Mouse (Mus musculus): ENCODE data around the gene Cdk5rap2. TPM values are rescaled to one million over a fixed set of nuclear protein-coding genes. Genes with fewer than 3 reads are reported as not detected.

Cdk5rap2 gene
- total and polyA plus RNA-seq, 3 experiments, result 10.5 to 15.4 TPM; not detected in 1

- H3K4me3 ChIP-seq (ENCODE audit: control insufficient read depth in 1 of 2, insufficient read depth in 1 of 2, low read depth in 2 of 2, low read length in 2 of 2), result no peak overlapping the region
- no peaks in the 10 kb centered on the region for H3K9me3 ChIP-seq (replicated peaks; ENCODE audit: insufficient read depth, low read length)
- no peaks in the 10 kb centered on the region for H3K79me2 ChIP-seq (ENCODE audit: control insufficient read depth, insufficient read depth, low read length, poor library complexity)
- peak; percentile 68 for DNase-seq (ENCODE audit: low read depth, low spot score)
- peaks cover 0 to 5% of the 10 kb centered on the region in 2 experiments; a peak in 1 of 4 replicates for H3K36me3 ChIP-seq (ENCODE audit: control insufficient read depth in 1 of 2, insufficient read depth in 2 of 2, low read length in 2 of 2)
- H3K27me3 ChIP-seq (ENCODE audit: control insufficient read depth in 1 of 2, insufficient read depth in 2 of 2, low read length in 2 of 2), result no peaks in the 10 kb centered on the region
- peak; percentile 53 to 73 (median 68) for TF ChIP-seq CTCF (IDR thresholded peaks at IDR 0.05 in 2 of 3, conservative IDR thresholded peaks at IDR 0.05 in 1 of 3; ENCODE audit: control insufficient read depth in 1 of 3, insufficient read depth in 1 of 3, low read depth in 2 of 3, low read length in 3 of 3, poor library complexity in 1 of 3, severe bottlenecking in 1 of 3)
- peak; percentile 62 for TF ChIP-seq RAD21 (IDR thresholded peaks at IDR 0.05; ENCODE audit: low read depth, low read length)
- no peak for TF ChIP-seq GATA1 (IDR thresholded peaks at IDR 0.05; ENCODE audit: low read depth, low read length)
- peak; percentile 42 for TF ChIP-seq SMC3 (IDR thresholded peaks at IDR 0.05; ENCODE audit: low read depth, low read length)
- peak; percentile 41; the same call in 1 of the 2 replicates for TF ChIP-seq ZC3H11A (IDR thresholded peaks at IDR 0.05; ENCODE audit: low read depth, low read length)
- no peak for TF ChIP-seq MAFK (IDR thresholded peaks at IDR 0.05; ENCODE audit: borderline replicate concordance, low read depth, low read length)
- no peak for TF ChIP-seq TBP (IDR thresholded peaks at IDR 0.05; ENCODE audit: low read depth, low read length)
- TF ChIP-seq MYC (IDR thresholded peaks at IDR 0.05; ENCODE audit: low read depth, low read length), result no peak
- no peak overlapping the region for H3K9ac ChIP-seq (ENCODE audit: control insufficient read depth, low read depth, low read length, poor library complexity, severe bottlenecking)
- H3K27ac ChIP-seq (ENCODE audit: control insufficient read depth, low read depth, low read length), result no peak overlapping the region
- H3K4me1 ChIP-seq (ENCODE audit: control insufficient read depth in 1 of 2, insufficient read depth in 2 of 2, low read length in 2 of 2), result no peaks in the 10 kb centered on the region
Measured at GRCm38 (mm10) chr4:70355659-70356350, 54.4 kb downstream of the Cdk5rap2 start.

DNA sequence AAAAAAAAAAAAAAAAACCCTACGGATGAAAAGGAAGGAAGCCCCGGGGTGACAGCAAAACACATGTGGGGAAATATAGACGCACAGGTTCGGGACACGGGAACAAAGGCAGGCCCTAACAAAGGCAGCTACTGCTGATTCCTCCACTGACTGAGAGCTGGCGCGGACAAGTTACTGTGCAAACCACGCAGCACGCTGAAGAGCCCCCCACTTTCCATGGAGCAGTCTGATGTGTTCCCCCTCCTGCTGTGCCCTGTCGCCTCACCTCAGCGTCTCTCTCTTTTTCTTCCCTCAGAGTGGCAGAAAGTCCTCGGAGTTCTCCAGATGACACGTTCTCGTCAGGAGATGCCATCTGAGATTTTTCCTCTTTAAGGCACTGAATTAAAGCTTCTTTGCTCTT, 55.8 kb downstream of the Cdk5rap2 start:
- no peak for DNase-seq (ENCODE audit: low read depth, low spot score)
- Histone ChIP-seq H3K9ac (ENCODE audit: control insufficient read depth, low read depth, low read length, poor library complexity, severe bottlenecking) (no peak overlapping the region), H3K4me3 (ENCODE audit: control insufficient read depth in 1 of 2, insufficient read depth in 1 of 2, low read depth in 2 of 2, low read length in 2 of 2) (no peak overlapping the region), H3K27me3 (ENCODE audit: control insufficient read depth in 1 of 2, insufficient read depth in 2 of 2, low read length in 2 of 2) (no peaks in the 10 kb centered on the region), H3K9me3 (replicated peaks; ENCODE audit: insufficient read depth, low read length) (no peaks in the 10 kb centered on the region), H3K4me1 (ENCODE audit: control insufficient read depth in 1 of 2, insufficient read depth in 2 of 2, low read length in 2 of 2) (no peaks in the 10 kb centered on the region), H3K27ac (ENCODE audit: control insufficient read depth, low read depth, low read length) (no peak overlapping the region), H3K79me2 (ENCODE audit: control insufficient read depth, insufficient read depth, low read length, poor library complexity) (no peaks in the 10 kb centered on the region), H3K36me3 (ENCODE audit: control insufficient read depth in 1 of 2, insufficient read depth in 2 of 2, low read length in 2 of 2) (peaks cover 0 to 2% of the 10 kb centered on the region in 2 experiments; a peak in 1 of 4 replicates)
- TF ChIP-seq ZNF384 (IDR thresholded peaks at IDR 0.05; ENCODE audit: low read depth, low read length) (no peak), RAD21 (IDR thresholded peaks at IDR 0.05; ENCODE audit: low read depth, low read length) (no peak), ZC3H11A (IDR thresholded peaks at IDR 0.05; ENCODE audit: low read depth, low read length) (no peak), USF1 (IDR thresholded peaks at IDR 0.05; ENCODE audit: low read depth, low read length) (no peak), SMC3 (IDR thresholded peaks at IDR 0.05; ENCODE audit: low read depth, low read length) (no peak), SIN3A (IDR thresholded peaks at IDR 0.05; ENCODE audit: low read length) (no peak), ZKSCAN1 (IDR thresholded peaks at IDR 0.05; ENCODE audit: low read depth, low read length) (no peak), TCF12 (IDR thresholded peaks at IDR 0.05; ENCODE audit: low read depth, low read length) (no peak), JUND (IDR thresholded peaks at IDR 0.05; ENCODE audit: low read depth, low read length) (no peak), GABPA (IDR thresholded peaks at IDR 0.05; ENCODE audit: low read depth, low read length) (no peak), MAFK (IDR thresholded peaks at IDR 0.05; ENCODE audit: borderline replicate concordance, low read depth, low read length) (no peak), TBP (IDR thresholded peaks at IDR 0.05; ENCODE audit: low read depth, low read length) (no peak), POLR2A (IDR thresholded peaks at IDR 0.05; ENCODE audit: control insufficient read depth in 1 of 2, insufficient read depth in 1 of 2, low read depth in 1 of 2, low read length in 2 of 2, poor library complexity in 1 of 2) (no peak), KAT2A (conservative IDR thresholded peaks at IDR 0.05; ENCODE audit: low read depth, low read length) (no peak), MYB (IDR thresholded peaks at IDR 0.05; ENCODE audit: low read depth, low read length) (no peak), ELF1 (IDR thresholded peaks at IDR 0.05; ENCODE audit: low read depth, low read length) (no peak), GATA1 (IDR thresholded peaks at IDR 0.05; ENCODE audit: low read depth, low read length) (no peak)

Data from MEL (cell line).